Mouse (Mus musculus) olfactory bulb, adult 2 months (tissue): ENCODE results near the gene Sult6b1. TPM values are rescaled to one million over a fixed set of nuclear protein-coding genes. Genes with fewer than 3 reads are reported as not detected.

Experiments
- H3K27ac ChIP-seq: fragments of 200-500 bp; 2 replicates; pipeline ENCODE4 v1.5.1; 2012; ENCODE audit warnings: low read depth, low read length; ENCODE audit not compliant: insufficient read depth
- H3K4me1 ChIP-seq: fragments of 200-500 bp; 2 replicates; pipeline ENCODE4 v1.6.1; 2012; ENCODE audit warnings: low read length; ENCODE audit not compliant: control insufficient read depth, insufficient read depth
- H3K4me3 ChIP-seq: fragments of 200-500 bp; 2 replicates; pipeline ENCODE4 v1.5.1; 2012; ENCODE audit warnings: mild to moderate bottlenecking, low read depth, low read length, moderate library complexity; ENCODE audit not compliant: insufficient read depth
- CTCF ChIP-seq: fragments of 200-500 bp; IDR thresholded peaks from 2 replicates; pipeline ENCODE4 v1.5.1; 2012; ENCODE audit warnings: low read depth, mild to moderate bottlenecking, low read length, moderate library complexity; ENCODE audit not compliant: insufficient read depth
- POLR2A ChIP-seq: fragments of 200-500 bp; IDR thresholded peaks from 2 replicates; pipeline ENCODE4 v1.6.1; 2012; ENCODE audit warnings: mild to moderate bottlenecking, low read depth, low read length, moderate library complexity; ENCODE audit not compliant: insufficient read depth
- WGBS: fragments of 180-500 bp; shearing (Covaris S2); methylation state at CpG from one replicate; pipeline ENCODE4 v1.1.7; 2018; 5-methylcytosine and 5-hydroxymethylcytosine counted together
- polyA plus RNA-seq: library from polyadenylated mRNA; stranded (reverse); fragments of >200 nt; gene quantifications from 2 replicates; pipeline ENCODE4 v1.2.4, GENCODE M21; 2012; ENCODE audit warnings: low replicate concordance; ENCODE audit not compliant: missing spikeins, insufficient read depth, insufficient read length

The Sult6b1 gene
- polyA plus RNA-seq = not detected in 2 replicates

GRCm38 (mm10) chr17:78906892-78907291 lies at the start of gene Sult6b1:
Gene Sult6b1 (minus strand): TSS chr17:78906992.
- H3K4me1 ChIP-seq = no peaks in the 10 kb centered on the region
- TF ChIP-seq POLR2A (no peak), CTCF (no peak)
- H3K27ac ChIP-seq = no peak within 1 kb of the TSS
- WGBS = 86% methylated on average over 5 of the region's 5 CpGs
- no peak within 1 kb of the TSS for H3K4me3 ChIP-seq

- no peak for TF ChIP-seq CTCF
- no peak for TF ChIP-seq POLR2A
- no peaks in the 10 kb centered on the region for H3K4me1 ChIP-seq
- no peak overlapping the region for H3K27ac ChIP-seq
- H3K4me3 ChIP-seq = no peak overlapping the region
- 90% methylated on average over 8 of the region's 8 CpGs for WGBS
These were observed 46.4 kb upstream of the Sult6b1 start for GRCm38 (mm10) chr17:78953240-78953639.

GRCm38 (mm10) chr17:78952070-78952469 lies 45.3 kb upstream of the Sult6b1 start:
- Histone ChIP-seq H3K27ac (no peak overlapping the region), H3K4me1 (no peaks in the 10 kb centered on the region), H3K4me3 (no peak overlapping the region)
- WGBS = 92% methylated on average over 5 of the region's 5 CpGs
- TF ChIP-seq POLR2A = no peak
- no peak for TF ChIP-seq CTCF

GRCm38 (mm10) chr17:78951225-78951624 lies 44.4 kb upstream of the Sult6b1 start:
- Histone ChIP-seq H3K4me1 (no peaks in the 10 kb centered on the region), H3K4me3 (no peak overlapping the region), H3K27ac (no peak overlapping the region)
- WGBS = 94% methylated on average over 5 of the region's 5 CpGs
- no peak for TF ChIP-seq CTCF

- TF ChIP-seq CTCF = no peak
- no peak for TF ChIP-seq POLR2A
- 79% methylated on average over 11 of the region's 11 CpGs for WGBS
These were observed 35.8 kb upstream of the Sult6b1 start for GRCm38 (mm10) chr17:78942579-78942978.

DNA sequence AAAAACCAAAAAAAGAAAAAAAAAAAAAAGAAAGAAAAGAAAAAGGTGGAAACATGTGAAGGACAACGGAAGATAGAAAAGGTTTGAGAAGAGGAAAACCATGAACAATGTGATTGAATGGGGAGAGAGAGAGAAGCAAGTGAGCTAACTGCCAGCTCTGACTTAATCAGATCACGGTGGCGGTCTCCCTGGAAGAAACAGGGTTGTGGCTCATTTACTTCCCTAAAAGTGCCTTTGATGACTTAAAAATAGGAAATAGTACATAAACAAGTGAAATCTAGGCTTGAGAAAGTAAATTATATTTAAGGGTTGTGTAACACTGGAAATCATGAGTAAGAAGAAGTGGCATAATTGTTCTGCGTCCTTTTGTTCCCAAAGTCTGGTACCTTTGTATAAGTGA lies 32.1 kb upstream of the Sult6b1 start:
- TF ChIP-seq CTCF = no peak
- TF ChIP-seq POLR2A = no peak
- Histone ChIP-seq H3K4me3 (no peak overlapping the region), H3K4me1 (no peaks in the 10 kb centered on the region), H3K27ac (no peak overlapping the region)
- 88% methylated on average over 4 of the region's 4 CpGs for WGBS

More at GRCm38 (mm10) chr17:78942579-78942978, 35.8 kb upstream of the Sult6b1 start:
- no peak overlapping the region for H3K4me3 ChIP-seq
- H3K27ac ChIP-seq = no peak overlapping the region
- H3K4me1 ChIP-seq = no peaks in the 10 kb centered on the region

DNA sequence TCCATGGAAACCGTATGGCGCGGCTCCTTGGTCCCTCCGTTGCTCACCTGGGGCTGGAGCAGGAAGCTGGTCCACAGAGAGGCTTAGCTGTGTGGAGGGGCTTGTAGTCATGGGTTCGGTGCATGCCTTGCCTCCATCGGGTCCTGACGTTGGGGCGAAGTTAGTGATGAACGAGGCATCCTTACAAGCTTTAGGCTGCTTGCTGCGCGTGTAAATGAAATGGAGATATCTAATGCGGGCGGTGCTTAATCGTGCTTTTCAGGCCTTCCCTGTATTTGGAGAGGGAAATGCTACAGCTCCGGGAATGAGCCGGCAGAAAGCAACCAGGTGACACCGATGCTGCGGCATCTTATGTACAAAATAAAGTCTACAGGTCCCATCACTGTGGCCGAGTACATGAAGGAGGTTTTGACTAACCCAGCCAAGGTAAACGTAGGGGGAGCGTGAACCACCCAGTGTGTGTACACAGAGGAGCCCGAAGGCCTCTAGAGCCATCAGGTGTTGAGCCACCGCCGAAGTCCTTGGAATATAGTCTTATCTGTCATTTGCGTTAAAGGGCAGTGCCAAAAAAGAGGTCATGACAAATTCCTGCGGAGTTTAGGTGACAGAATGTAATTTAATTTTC lies 30.5 kb upstream of the Sult6b1 start:
- 6% methylated on average over 26 of the region's 26 CpGs for WGBS
- peak overlapping the region; percentile 44 for H3K27ac ChIP-seq

DNA sequence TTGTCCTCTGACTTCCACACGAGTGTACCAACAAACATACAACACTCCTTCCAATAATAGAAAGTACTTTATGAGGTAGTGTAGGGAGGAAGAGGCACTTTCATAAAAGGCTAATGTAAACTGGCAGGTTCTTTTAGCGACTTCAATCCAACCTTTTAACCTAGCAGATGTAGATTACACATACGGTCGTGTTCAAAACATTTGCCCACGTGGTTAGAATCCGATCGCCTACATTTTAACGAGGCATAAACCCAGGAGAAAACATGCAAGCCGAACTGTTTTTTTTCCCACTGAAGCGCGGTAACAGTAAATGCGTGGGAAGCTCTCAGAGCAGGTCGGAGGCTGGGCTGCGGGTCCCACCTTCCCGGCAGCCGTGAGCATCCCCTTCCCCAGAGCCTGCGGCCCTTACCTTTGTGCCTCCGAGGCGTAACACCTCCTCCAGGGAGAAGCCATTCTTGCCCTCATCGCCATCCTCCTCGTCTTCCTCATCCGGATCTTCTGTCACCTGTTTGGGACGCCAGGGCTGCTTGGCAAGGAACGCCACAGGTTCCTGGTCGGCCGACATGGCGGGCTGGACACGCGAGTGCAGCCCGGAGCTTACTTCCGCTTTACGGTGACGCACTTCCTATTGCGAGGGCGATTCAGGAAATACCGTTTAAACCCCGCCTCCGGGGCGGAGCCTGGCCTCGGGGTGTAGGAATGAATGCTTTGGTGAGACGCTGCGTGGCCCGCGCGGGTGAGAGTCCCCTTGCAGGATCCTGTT lies 29.9 kb upstream of the Sult6b1 start, which contains the start of the genes Cebpz and Ndufaf7:
TSS of gene Cebpz (minus strand) at position 601 of the 763 bp plus-strand sequence.
TSS of gene Ndufaf7 (plus strand) at position 671 of the 763 bp plus-strand sequence.
- H3K4me1 ChIP-seq = 0 out of 2 replicates have a peak, but pooled peaks cover 2% of the 10 kb centered on the region
- TF ChIP-seq CTCF = no peak
- TF ChIP-seq POLR2A = peak; percentile 66
- WGBS = under 1% methylated on average over 45 of the region's 45 CpGs
- peak within 1 kb of the TSS; percentile 44 for H3K27ac ChIP-seq
- peak within 1 kb of the TSS; percentile 75 for H3K4me3 ChIP-seq

More for the DNA sequence above, 30.5 kb upstream of the Sult6b1 start:
- Histone ChIP-seq H3K4me1 (0 out of 2 replicates have a peak, but pooled peaks cover 2% of the 10 kb centered on the region), H3K4me3 (peak overlapping the region; percentile 75)
- no peak for TF ChIP-seq CTCF
- no peak for TF ChIP-seq POLR2A

DNA sequence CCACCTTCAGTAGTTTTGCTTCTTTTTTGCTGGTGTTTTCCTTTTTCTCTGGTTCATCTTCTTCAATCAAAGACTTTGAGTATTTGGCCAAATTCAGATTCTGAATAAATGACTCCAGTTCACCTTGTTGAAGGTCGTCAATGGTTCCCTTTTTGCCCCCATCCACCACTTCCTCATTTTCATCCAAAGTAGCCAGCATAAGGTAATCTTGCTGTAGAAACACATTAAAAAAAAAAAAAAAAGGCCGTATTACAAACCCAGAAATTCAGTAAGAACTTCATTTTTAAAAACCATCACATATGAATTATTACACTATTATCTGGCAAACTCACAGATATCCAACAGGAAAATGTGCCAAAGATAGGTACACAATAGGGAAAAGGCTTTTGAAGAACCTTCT lies 29.1 kb upstream of the Sult6b1 start:
- H3K4me3 ChIP-seq = no peak overlapping the region
- 86% methylated on average over 2 of the region's 2 CpGs for WGBS
- 0 out of 2 replicates have a peak, but pooled peaks cover 2% of the 10 kb centered on the region for H3K4me1 ChIP-seq
- no peak for TF ChIP-seq POLR2A
- no peak for TF ChIP-seq CTCF
- no peak overlapping the region for H3K27ac ChIP-seq
